Mouse (Mus musculus): ENCODE results near the gene Batf.

DNA sequence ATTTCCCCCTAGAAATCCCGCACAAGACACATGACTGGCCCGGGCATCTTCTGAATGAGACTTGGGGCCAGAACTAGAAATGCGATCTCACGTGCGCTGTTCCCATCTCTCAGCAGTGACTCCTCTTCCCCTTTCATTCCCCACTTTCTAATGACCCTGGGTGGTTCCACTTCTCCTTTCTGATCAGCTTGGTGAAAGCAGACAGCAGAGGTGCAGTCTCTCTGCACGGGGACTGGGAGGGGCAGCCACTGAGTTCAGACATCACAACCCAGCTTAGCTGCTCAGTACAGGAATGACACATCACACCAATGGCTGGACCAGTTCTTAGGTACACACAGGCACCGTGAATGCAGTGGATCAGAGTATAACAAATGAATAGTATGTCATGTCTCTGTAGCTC is 24.2 kb downstream of the Batf start:
- TF ChIP-seq CTCF (IDR thresholded peaks at IDR 0.05; ENCODE audit: control insufficient read depth, insufficient read depth, insufficient replicate concordance, low read depth, low read length) (no peak), POLR2A (IDR thresholded peaks at IDR 0.05; ENCODE audit: control insufficient read depth, low read depth, low read length) (no peak)
